Mouse (Mus musculus) left cerebral cortex, adult 18-20 months (tissue): ENCODE measurements around the gene Sapcd1. TPM values are rescaled to one million over a fixed set of nuclear protein-coding genes. Genes with fewer than 3 reads are reported as not detected.
"Not testable (repeated sequence)": the region's sequence is repeated elsewhere in the genome, so short reads cannot be mapped to it uniquely, and the experiment has no call there.

Experiments used
- DNase-seq, 2 experiments: peaks; one replicate each; pipeline ENCODE4 v3.0.0; 2021 to 2022; ENCODE audit warnings: low spot score in 2 of 2, mixed read lengths in 1 of 2
- total RNA-seq, 2 experiments: library from RNA; stranded (reverse); gene quantifications; 2 replicates each; pipeline ENCODE4 v1.2.3; 2021

The Sapcd1 gene
- total RNA-seq, 2 experiments from 2014 or later, result not detected

DNA sequence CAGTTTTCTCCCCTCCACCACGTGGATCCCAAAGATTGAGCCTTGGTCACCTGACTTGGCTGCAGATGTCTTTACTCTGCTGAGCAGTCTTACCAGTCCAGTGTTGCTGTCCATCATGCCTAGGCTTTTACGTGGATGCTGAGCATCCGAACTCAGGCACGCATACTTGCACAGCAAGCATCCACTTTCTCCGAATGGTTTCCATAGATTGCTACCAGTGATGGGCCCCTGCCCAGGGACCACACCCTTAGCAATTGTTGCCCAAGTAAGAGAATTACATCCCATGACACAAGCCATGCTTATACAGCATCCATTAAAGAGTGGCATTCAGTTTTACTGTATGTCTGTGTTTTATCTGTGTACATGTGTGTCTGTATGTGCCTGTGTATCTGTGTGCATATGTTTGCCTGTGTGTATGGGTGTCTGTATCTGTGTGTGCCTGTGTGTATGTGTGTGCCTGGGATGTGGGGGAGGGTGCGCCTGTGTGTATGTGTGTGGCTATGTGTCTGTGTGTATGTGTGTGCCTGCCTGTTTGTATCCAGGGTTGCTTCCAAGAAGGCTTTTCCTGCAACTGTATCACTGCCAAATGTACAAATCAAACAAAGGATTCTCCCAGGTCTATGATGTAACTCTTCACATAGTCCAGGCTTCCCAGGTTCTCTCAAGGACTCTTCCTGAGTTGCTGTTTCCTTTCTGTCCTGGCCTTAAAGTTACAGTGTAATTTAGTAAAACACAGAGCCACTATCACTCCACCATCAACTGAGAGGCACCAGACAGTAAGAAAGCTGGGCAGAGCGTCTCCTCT lies 28.1 kb upstream of the Sapcd1 start:
- DNase-seq, result no peak

GRCm38 (mm10) chr17:35052271-35052798 lies 24.5 kb upstream of the Sapcd1 start:
- DNase-seq, result no peak

DNA sequence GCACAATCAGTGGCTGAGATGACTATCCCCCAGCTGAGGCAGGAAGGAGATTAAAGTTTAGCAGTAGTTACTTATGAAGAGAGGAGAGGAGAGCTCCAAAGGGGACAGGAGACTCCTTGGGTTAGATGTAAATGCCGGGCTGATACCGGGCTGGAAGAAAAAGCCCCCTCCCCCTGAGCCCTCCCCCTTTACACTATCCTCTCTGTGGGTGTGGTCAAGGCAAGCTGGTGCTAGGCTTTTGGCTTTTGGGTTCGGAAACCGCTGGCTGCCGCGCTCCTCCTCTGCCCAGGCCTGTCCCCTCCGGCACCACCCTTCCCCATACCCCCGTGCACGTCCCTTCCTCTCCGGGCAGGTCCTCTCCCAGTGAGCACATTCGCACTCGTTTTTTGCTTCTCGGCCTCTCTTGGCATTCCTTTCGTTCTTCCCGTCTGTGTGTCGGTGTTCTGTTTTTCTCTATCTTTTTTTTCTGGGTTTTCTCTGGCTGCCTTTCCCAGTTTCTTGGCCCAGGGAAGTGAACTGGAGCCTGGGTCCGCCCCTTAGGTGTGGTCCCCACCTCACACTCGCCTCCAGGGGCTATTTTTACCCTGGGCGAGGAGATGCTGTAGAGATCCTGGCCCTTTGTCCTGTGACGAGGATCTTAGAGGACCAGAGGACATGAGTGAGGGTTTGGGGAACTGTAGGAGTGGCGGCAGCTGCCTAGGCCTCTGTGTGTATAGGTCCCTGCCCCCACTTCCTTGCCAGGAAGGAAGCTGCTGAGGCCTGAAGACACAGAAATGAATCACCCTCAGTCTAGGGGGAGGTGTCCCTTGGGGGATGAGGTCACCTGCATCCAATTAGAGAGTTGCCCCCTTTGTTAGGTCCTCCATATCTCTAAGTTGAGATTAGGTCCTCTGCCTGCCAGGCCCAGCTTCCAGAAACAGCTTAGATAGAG lies 23.6 kb upstream of the Sapcd1 start:
- no peak for DNase-seq

DNA sequence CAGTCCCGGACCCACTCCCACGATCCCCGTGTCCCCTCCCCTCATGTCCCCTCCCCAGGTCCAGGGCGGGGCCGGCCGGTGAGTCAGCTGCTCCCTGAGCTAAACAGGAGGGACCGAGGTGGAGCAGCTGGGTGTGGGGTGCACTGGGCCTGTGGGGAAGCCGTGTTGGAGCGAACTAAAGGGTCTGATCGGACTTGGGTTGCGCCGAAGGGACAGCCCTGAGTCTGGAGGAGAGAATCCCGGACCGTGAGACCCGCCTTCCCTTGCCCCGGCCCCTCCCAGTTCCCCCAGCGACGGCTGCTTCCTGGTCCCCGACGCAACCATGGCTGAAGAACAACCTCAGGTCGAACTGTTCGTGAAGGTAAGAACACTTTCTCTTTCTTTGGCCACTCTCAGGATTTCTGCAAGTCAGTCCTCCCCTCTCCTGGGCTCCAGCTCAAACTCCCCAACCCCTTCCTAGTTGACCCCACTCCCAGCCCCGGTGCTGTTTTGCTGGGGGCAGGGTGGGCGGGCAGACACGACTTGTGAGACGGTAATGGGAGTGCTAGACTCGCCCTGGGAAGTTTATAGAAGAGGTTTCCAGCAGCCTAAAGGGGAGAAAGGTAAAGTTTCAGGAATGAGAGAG lies 22.4 kb upstream of the Sapcd1 start:
- DNase-seq, result no peak

DNA sequence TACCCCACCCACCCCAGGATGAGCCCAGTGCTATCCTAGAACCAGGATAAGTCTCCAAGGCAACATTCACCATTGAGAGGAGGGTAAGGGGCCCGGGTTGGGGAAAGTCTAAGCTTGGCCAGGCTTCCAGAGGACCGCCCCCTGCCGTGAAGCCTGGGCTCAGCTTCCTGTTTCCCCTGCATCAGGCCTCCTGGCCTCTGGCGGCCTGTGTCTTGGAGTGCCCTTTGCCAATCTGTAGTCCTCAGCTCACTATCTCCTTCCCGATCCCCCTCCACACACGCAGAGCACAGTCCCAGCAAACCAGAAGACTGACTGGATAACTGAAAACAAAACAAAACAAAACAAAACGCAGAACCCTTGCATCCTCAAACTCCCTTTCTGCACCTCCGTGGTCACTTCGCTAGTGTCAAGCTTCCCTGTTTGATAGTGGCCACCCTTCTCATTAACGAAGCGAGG lies 21.8 kb upstream of the Sapcd1 start, which contains the start of gene Clic1:
Gene Clic1, plus strand, starts transcription at position 406 of the 456 bp plus-strand sequence.
- no peak for DNase-seq

GRCm38 (mm10) chr17:35048932-35049440 lies 21.2 kb upstream of the Sapcd1 start:
- DNase-seq, result no peak

DNA sequence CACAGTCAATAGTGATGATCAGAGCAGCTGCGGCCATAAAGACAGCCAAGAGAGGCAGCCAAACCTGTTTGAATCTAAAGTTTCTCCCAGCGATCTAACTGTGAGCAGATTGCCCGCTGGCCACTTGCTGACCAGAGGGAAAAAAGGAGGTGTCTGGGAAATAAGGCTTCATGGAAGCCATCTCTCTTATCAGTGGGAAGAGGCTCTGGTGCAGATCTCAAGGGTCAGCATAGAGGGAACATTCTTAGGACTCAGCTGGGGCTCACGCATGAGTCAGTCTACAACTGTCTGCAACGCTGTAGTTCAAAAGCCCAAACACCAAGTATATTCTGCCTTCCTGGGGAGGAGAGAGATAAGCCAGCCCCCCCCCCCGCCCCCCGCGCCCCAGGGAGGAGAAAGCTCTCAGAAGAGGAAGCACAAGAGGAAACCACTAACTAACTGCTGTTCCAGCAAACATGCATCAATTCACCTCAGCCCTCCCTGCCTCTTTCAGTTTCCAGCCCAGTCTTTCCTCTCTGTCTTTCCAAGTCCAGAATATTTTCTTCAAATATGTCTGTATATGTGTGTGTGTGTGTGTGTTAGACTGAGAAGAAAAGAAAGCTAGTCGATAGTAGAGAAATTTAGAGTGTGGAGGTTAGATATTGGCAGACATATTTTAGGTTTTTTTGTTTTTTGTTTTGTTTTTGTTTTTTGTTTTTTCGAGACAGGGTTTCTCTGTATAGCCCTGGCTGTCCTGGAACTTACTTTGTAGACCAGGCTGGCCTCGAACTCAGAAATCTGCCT lies 20.5 kb upstream of the Sapcd1 start:
- no peak for DNase-seq

DNA sequence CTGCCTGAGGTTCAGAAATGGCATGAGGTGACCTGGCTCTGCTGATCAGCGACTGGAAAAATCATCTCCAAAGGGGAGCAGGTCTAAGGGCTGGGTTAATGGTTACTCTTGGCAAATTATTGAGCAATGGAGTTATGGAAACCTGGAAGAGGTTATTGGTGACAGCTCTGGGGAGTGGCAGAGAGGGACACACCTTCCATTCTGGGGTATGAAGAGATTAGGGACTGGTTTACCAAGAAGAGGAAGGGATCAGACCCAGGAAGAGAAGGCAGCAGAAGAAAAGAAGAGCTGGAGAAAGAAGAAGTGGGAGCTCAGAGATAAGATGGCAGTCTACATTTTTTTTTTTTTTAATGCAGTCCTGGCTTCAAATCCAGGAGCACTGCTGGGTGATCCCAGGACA lies 19.9 kb upstream of the Sapcd1 start:
- DNase-seq, result no peak

DNA sequence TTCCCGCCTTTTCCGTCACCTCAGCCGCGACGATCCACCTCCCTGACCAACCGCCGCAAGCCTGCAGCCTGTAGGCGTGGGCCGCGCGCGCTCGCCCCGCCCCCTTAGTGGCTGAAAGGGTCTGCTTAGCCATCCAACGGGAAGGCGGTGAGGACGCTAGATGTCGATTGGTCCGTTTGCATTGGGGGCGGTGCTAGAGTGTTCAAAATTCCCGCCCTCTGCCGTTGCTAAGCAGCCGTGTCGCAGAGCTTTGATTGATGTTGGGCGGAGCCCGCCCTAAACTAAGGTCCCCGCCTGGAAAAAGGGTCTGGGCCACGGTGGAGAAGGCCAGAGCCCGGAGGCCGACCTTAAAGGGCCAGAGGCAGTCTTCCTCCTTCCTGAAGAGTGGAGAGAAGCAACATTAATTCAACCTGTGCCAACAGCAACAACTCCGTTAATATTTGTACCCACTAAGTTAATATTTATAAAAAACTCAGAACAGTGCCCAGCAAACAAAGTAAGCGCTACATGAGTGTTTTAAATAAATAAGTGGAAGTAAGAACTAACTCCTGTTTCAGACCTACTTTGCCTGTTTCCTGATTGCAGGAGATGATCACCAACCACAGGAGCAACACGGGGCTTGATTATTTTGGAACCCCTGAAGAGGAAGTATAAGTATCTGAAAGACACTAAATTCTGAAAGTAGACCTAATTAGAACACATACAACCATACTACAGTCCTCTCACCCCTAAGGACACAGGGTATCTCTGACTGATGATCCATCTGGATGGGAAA lies 19.1 kb upstream of the Sapcd1 start, which contains the start of gene Msh5:
Gene Msh5, minus strand, starts transcription at position 65 of the 775 bp plus-strand sequence.
- peak; percentile 86 to 89 for DNase-seq

DNA sequence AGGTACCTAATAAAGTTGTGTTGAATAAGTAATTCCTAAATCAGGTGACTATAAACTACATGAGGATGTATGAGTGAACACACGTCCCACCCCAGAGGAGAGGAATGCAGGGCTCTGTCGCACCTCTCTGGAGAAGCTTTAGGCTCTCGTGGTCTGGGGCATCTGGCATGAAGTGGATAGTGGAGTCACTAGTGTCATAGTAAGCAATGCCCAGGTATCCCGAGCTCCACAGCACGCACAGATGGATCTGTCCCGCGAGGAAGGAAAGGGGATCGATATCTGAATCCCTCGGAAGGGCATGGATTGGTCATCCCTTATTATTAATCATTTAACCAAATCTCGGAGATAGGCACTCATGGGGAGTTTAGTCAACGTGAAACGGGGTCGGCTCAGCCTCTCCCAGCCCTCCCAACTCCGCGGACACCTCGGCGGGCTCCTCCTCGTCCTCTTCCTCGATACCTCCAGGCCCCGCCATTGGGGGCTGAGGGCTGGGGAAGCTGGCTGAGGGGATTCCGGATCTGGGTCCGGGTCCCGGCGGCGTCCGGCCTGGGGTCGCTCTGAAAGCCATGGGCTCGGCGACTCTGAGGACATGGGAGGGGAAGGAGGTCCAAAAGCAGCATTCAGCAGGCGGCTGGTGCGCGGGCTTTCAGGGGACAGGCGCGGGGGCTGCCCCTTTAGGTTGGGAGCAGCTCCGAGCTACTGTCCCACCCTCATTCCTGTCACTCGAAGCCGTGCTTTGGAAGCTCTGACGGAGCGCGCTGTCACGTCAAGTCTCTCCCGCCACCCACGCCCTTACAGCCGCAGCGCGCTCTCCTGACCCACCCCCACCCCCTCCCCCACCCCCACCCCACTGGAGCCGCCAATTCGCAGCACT lies 18.2 kb upstream of the Sapcd1 start:
- DNase-seq, result no peak

DNA sequence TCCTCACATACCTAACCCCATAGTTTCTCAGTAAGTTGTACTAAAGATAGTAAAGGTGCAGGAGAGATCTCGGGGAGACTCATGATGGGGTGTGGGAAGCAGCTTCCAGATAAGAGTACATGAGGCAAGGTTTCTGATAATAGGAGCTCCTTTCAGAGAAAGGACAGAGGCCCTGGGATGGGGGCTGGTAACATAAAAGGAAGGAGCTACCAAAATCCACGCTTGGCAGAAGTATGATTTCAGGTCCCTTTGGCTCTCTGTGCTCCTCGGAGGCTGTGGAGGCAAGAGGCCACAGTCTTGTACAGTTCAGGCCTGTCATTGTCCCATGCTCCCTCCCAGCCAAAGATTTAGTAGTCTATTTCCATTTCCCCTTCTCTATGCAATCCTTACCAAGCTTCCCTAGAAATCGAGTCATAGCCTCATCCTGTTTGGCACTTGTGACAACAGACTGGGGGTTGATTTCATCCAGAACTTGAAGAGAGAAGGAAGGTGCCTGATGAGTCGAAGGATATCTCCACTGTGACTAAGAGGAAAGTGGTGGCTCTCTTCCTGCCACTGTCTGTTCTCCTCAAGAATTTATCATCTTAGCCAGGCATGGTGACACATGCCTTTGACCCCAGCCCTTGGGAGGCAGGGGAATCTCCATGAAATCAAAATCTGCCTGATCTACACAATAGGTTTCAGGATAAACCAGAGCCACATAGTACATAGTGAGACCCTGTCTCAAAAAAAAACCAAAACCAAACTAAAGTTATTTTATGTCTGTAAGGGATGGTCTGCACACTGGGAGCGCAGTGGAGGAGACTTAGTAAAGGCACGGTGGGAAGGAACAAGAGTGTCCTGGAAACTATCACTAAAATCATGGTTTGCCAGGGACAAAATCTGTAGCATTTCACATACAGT lies 17.3 kb upstream of the Sapcd1 start:
- no peak for DNase-seq

DNA sequence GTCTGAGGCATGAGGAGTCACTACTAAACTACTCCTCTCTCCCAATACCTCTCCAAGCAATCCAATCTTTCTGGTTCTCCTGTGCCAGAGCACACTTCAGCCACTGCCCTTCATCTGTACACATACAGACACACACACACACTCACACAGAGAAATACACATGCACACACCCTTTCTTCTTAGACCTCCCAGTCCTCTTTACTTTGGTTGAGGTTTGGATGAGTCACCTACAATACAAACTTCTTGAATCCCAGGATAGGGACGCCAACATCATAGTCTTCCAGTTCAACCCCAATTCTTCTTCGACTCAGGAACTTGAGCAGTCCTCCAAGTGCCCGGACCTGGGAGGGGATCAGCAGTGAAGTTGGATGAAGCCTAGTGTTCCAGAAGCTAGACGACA lies 16.0 kb upstream of the Sapcd1 start:
- no peak for DNase-seq

DNA sequence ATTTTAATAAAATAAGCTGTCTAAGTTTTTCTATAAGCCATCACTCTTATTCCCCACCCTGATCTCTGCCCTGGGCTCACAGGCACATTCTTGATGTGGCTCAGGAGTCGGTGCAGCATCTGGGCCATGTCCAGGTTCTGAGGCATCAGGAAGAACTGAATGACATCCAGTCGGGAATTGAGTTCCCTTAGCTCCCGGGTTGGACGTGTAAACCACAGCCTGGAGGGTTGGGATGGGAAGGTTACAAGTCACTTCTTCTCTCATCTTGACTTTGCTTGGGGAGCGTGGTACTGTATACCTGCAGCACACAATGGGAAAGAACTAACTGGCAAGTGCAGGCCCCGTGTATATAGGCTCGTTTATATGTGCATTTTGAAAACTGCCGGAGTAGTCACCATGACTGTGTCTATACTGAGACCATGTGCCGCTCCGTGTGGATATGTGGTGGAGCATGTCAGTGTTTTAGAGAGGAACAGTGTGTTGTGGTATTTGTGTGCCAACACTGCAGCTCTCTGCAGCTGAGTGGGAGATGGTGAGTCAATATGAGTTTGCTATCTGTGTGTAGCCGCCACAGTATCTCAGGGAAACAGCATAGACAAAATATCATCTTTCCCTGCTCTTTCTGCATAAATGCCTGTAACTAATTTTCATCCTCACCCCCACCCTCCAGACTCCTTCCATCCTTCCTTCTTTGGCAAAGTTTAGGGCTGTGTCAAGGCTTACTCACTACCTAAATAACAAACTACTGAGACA lies 11.5 kb upstream of the Sapcd1 start:
- peak; percentile 35 to 51 for DNase-seq

GRCm38 (mm10) chr17:35034896-35035295 lies 7.1 kb upstream of the Sapcd1 start:
- no peak for DNase-seq

DNA sequence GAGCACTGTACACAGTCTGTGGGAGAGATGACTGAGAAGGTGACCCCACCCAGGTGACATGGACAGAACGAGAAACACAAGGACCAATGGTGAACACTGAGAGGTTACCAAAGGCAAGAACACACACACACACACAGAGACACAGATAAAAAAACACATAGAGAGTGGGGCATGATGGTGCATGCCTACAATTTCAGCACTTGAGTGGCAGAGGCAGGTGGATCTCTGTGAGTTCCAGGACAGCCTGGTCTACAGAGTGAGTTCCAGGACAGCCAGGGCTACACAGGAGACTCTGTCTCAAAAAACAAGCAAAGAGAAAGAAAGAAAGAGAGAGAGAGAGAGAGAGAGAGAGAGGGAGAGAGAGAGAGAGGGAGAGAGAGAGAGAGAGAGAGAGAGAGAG lies 5.9 kb upstream of the Sapcd1 start:
- DNase-seq, result not testable (repeated sequence)

DNA sequence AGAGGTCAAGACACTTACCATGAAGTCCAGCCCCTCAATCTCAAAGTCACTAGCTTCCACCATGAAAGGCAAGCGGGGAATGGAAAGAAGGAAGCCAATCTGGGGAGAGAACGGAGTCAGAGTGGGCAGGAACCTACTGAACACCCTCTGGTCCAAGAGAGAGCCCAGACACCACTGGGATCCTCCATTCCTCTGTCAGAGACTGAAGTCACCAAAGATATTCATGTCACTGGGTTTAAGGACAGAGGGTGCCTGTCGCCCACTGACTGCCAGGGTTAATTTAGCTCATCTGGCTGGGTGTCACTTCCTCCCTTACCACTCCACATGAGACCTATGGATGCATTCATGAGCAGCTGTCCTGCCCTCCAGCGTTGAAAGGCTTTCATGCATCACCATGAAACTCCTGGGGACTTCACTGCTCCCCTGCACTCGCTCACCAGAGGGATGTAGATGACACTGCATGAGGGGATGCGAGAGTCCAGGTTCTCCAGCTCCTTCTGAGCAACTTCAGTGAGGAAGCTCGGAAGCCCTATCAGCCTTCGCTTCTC lies 4.6 kb upstream of the Sapcd1 start:
- DNase-seq, result no peak
